Mouse (Mus musculus): Measurements from ENCODE around the gene Alkbh7.

Alkbh7 gene

DNA sequence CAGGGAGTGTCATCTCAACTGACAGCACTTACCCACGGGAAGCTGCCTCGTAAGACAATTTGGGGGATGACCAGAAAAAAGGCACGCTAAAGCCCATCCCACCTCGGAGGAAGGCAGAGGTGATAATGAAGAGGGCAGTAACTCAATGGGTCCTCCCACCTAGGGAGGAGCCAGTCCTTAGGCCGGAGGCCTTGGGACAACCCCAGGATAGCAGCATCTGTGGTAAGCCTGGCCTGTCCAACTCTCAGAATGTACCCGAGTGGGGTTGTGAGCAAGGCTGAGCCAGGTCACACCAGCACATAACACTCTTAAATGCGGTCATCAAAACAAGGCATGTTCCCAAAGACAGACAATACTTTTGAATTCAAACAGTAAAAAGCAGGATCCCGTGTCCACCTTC, 32.6 kb downstream of the Alkbh7 start:
- in situ Hi-C loops (cut with MboI, MseI), result loop anchor here (5.0 to 10.0 kb wide), 2 partner anchors 92 to 1065 kb away; partner anchors contain the start of gene Mllt1 (in 1 of the 2)

- in situ Hi-C loops (cut with MboI, MseI), result no loop called here
Observed at GRCm38 (mm10) chr17:57030931-57031660, 34.0 kb downstream of the Alkbh7 start, which contains the start of gene Khsrp. Khsrp (minus strand) TSS chr17:57031522.

GRCm38 (mm10) chr17:57031661-57032420, 34.7 kb downstream of the Alkbh7 start:
- in situ Hi-C loops (cut with MboI, MseI), result no loop called here

DNA sequence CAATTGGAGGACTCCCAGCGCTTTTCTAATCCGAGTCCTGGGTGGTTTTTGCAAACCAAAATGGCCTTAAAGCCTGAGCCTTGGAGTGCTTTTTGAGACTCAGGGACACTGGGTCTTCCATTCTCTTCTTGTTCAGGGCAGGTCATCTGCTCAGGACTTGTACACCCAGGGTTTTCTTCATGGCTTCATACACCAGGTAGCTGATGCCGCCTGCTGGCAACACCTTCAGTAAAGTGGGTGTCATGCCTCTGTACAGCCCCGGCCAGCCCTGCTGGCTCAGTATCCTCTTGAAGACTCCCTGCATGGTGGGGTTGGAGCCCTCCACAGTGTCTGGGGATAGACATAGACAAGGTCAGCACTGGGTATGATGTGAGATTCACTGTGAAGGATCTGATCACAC, 35.7 kb downstream of the Alkbh7 start:
- in situ Hi-C loops (cut with MboI, MseI), result no loop called here

DNA sequence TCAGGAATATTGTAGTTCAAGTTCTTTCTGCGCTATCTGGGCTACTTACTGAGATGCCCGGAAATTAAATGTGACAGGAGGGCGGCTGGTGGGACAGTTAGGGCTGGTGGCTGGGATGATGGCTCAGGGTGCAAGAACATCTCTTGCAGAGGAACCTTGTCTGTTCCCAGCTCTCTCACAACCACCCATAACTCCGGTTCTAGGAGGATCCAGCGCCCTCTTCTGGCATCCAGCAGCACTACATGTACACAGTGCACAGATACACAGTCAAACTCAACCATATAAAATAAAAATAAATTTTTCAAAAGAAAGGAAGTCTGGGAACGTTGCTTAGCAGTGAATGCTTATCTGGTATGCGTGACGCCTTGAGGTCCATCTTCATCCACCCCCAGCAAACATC, 41.8 kb downstream of the Alkbh7 start:
- in situ Hi-C loops (cut with MboI, MseI), result no loop called here

DNA sequence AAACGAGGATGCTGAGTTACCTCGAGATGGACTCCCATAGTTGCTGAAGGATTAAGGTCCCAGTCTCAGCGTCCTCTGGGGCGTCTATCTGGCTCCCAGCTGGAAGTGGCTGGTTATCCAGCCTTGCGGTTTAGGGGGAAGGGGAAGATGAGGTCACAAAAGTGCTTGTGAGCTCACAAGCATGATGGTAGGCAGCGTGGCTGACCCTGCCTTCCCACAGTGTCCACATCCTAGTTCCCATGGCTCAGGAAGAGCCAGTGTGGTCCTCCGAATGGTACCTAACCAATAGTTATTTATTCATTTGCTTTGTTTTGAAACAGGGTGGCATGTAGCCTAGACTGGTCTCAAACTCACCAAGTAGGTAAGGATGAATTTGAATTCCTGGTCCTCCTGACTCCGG, 44.4 kb downstream of the Alkbh7 start, which contains the start of gene Slc25a41:
TSS of gene Slc25a41 (minus strand) at position 101 of the 400 bp plus-strand sequence.
- in situ Hi-C loops (cut with MboI, MseI), result no loop called here

- in situ Hi-C loops (cut with MboI, MseI), result no loop called here
Observed at GRCm38 (mm10) chr17:57047406-57047805, 50.3 kb downstream of the Alkbh7 start.

GRCm38 (mm10) chr17:57048816-57049215, 51.7 kb downstream of the Alkbh7 start:
- in situ Hi-C loops (cut with MboI, MseI), result no loop called here

All from T-helper 17 cell (primary cell).